Mouse (Mus musculus) testis, adult 2 months (tissue): ENCODE measurements around the gene Gm45337.
"Not testable (repeated sequence)": the region's sequence is repeated elsewhere in the genome, so short reads cannot be mapped to it uniquely, and the experiment has no call there.

Source experiments
- CTCF ChIP-seq: fragments of 200-500 bp; IDR thresholded peaks from 2 replicates; pipeline ENCODE4 v1.5.1; 2012; ENCODE audit warnings: low read depth, mild to moderate bottlenecking, inconsistent platforms, low read length, moderate library complexity; ENCODE audit not compliant: control insufficient read depth, insufficient read depth, insufficient replicate concordance
- POLR2A ChIP-seq: fragments of 200-500 bp; IDR thresholded peaks from 2 replicates; pipeline ENCODE4 v1.6.1; 2012; ENCODE audit warnings: low read depth, mild to moderate bottlenecking, inconsistent platforms, low read length, moderate library complexity; ENCODE audit not compliant: control insufficient read depth

DNA sequence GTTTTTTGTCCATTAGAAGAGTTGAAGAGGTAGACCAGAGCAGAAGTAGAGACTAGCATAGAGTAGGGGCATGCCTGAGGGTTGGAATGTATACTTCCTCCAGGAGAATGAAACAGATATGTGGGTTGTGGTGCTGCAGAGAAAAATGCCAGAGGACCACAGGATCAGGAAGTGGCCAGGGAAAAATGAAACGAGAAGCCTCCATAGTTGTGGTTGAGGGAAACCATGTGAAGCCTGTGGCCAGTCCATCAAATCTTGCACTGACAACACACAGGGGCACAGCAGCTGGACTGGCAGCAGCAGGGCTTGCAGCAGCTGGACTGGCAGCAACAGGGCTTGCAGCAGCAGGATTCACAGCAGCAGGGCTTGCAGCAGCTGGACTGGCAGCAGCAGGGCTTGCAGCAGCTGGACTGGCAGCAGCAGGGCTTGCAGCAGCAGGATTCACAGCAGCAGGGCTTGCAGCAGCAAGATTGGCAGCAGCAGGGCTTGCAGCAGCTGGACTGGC lies 849 bp downstream of the Gm45337 start:
- not testable (repeated sequence) for TF ChIP-seq CTCF, POLR2A
